Mouse (Mus musculus) thymus, postnatal 4 days (tissue): ENCODE measurements around the gene Mgme1.

Experiments used
- DNase-seq: peaks from one replicate; pipeline ENCODE4 v3.0.0; 2021

Gene Mgme1

GRCm38 (mm10) chr2:144264398-144265119 is 5.9 kb upstream of the Mgme1 start:
- DNase-seq, result no peak

GRCm38 (mm10) chr2:144265120-144265488 is 5.4 kb upstream of the Mgme1 start:
- no peak for DNase-seq

GRCm38 (mm10) chr2:144265916-144266683 is 4.4 kb upstream of the Mgme1 start:
- no peak for DNase-seq

- no peak for DNase-seq
Measured at GRCm38 (mm10) chr2:144267004-144267730, 3.3 kb upstream of the Mgme1 start.

GRCm38 (mm10) chr2:144267731-144268015 is 2.8 kb upstream of the Mgme1 start:
- no peak for DNase-seq

- no peak for DNase-seq
Measured at GRCm38 (mm10) chr2:144268446-144269305, 1.8 kb upstream of the Mgme1 start.

GRCm38 (mm10) chr2:144269306-144269650 is 1.2 kb upstream of the Mgme1 start:
- peak; percentile 44 for DNase-seq

- DNase-seq, result no peak
Measured at GRCm38 (mm10) chr2:144269679-144270475, 586 bp upstream of the Mgme1 start.

- no peak for DNase-seq
Measured at GRCm38 (mm10) chr2:144272088-144272487, 1.6 kb downstream of the Mgme1 start.

GRCm38 (mm10) chr2:144274741-144275140 is 4.3 kb downstream of the Mgme1 start:
- peak; percentile 24 for DNase-seq

- no peak for DNase-seq
Measured at GRCm38 (mm10) chr2:144276885-144277284, 6.4 kb downstream of the Mgme1 start.

GRCm38 (mm10) chr2:144279742-144280141 is 9.3 kb downstream of the Mgme1 start:
- DNase-seq, result no peak

- no peak for DNase-seq
Measured at GRCm38 (mm10) chr2:144280568-144280967, 10.1 kb downstream of the Mgme1 start.

GRCm38 (mm10) chr2:144281417-144281816 is 11.0 kb downstream of the Mgme1 start:
- no peak for DNase-seq

- DNase-seq, result no peak
Measured at GRCm38 (mm10) chr2:144290321-144290720, 19.9 kb downstream of the Mgme1 start.

GRCm38 (mm10) chr2:144291600-144292305 is 21.3 kb downstream of the Mgme1 start:
- no peak for DNase-seq

GRCm38 (mm10) chr2:144295145-144295735 is 24.8 kb downstream of the Mgme1 start:
- no peak for DNase-seq

GRCm38 (mm10) chr2:144299749-144300669 is 29.5 kb downstream of the Mgme1 start:
- no peak for DNase-seq

- DNase-seq, result no peak
Measured at GRCm38 (mm10) chr2:144301101-144301500, 30.6 kb downstream of the Mgme1 start.

GRCm38 (mm10) chr2:144305721-144306294 is 35.3 kb downstream of the Mgme1 start:
- peak; percentile 24 for DNase-seq
